21 mouse cellular contexts compared by ENCODE assay signal in the genomic region with DNA sequence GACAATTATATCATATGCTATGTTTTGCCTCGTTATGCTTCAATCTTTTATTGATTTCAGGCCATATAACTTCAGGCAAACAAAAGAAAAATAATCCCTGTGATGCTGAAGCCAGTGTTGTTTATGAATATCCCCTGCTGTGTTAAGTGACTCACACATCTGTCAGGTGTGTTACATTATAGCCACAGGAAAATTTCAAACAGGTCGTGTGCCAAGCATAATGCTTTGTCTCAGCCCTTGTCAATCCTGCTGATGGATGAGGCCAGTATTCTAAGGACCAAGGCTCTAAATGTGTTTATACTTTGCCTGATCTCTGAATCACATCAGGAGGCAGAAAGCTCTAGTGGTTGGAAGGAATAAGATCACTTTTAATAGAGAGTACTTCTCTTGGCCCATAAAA.
"Had no signal": no experiment of that assay in that cellular context is flagged by ENCODE, and none has a peak within 500 bp of the region (broad histone marks: within the 10 kb centered on the region; RNA-seq: fewer than 3 reads in every experiment).

No protein-coding gene starts in this region.

- H3K4me1 ChIP-seq: kidney, embryonic 15.5 days; limb, embryonic 12.5 days; limb, embryonic 15.5 days; neural tube, embryonic 13.5 days had no signal

- H3K36me3 ChIP-seq: kidney, embryonic 15.5 days; limb, embryonic 12.5 days; limb, embryonic 15.5 days; neural tube, embryonic 13.5 days had no signal

- H3K27me3 ChIP-seq: kidney, embryonic 15.5 days; limb, embryonic 12.5 days; limb, embryonic 15.5 days; neural tube, embryonic 13.5 days had no signal

- H3K4me2 ChIP-seq: kidney, embryonic 15.5 days; limb, embryonic 12.5 days; limb, embryonic 15.5 days; liver, embryonic 11.5 days; lung, embryonic 14.5 days; neural tube, embryonic 13.5 days had no signal

- DNase-seq: kidney, adult 11 months; kidney, adult 8-10 months; kidney, postnatal 10 days; kidney, postnatal 36 days; layer of hippocampus, postnatal 36 days; left cerebral cortex, postnatal 4 days; liver, postnatal 0 days; lung, embryonic 14.5 days; retina, postnatal 1 day; thymus, adult 18-20 months; thymus, postnatal 36 days had no signal

- H3K27ac ChIP-seq: kidney, embryonic 15.5 days; left cerebral cortex, adult 2 months; limb, embryonic 12.5 days; limb, embryonic 15.5 days; liver, embryonic 14.5 days; macrophage; neural tube, embryonic 13.5 days had no signal

- ATAC-seq: liver, postnatal 0 days; lung, postnatal 0 days had no signal

- H3K9ac ChIP-seq: kidney, embryonic 15.5 days; limb, embryonic 12.5 days; limb, embryonic 15.5 days; liver, embryonic 14.5 days; liver, postnatal 0 days; lung, embryonic 14.5 days; neural tube, embryonic 13.5 days had no signal

- H3K4me3 ChIP-seq: kidney, embryonic 15.5 days; left cerebral cortex, adult 2 months; limb, embryonic 12.5 days; limb, embryonic 15.5 days; myocyte; neural tube, embryonic 13.5 days had no signal

- H3K9me3 ChIP-seq: kidney, embryonic 15.5 days; limb, embryonic 12.5 days; limb, embryonic 15.5 days; neural tube, embryonic 13.5 days had no signal
